Mouse (Mus musculus) natural killer cell, adult 2 months (primary cell): ENCODE measurements around the gene Rae1.

ENCODE experiments used
- DNase-seq, 2 experiments: peaks; one replicate each; pipeline ENCODE4 v3.0.0; 2022; ENCODE audit warnings: low spot score in 2 of 2

The Rae1 gene

DNA sequence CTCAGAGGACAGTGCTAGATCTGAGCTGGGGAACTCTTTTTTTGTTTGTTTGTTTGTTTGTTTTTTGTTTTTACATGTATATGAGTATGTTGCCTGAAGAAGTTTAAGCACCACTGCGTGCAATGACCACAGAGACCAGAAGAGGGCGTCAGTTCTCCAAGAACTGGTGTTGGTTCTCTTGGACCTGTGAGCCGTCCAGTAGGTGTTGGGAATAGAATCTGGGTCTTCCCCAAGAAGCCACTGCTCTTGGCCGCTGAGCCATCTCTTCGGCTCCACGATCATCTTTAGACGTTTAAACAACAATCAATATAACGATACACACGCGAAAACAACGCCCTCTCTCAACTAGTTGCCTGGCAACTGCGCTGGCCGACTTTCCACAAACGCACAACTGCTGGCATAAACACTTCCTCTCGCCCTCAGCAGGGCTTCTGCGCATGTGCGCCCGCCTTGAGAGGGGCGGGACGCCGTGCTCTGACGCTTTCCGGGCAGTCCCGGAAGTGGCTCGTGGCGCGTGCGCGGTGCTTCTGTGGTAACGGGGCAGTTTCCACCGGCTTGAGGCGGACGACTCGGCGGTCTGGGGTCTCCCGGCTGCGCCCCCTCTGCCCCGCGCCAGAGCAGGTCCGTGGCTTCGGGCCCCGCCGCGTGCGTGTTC lies at the start of gene Rae1:
Rae1 (plus strand) TSS at position 488 of the 655 bp plus-strand sequence.
- peak; percentile 99 for DNase-seq

DNA sequence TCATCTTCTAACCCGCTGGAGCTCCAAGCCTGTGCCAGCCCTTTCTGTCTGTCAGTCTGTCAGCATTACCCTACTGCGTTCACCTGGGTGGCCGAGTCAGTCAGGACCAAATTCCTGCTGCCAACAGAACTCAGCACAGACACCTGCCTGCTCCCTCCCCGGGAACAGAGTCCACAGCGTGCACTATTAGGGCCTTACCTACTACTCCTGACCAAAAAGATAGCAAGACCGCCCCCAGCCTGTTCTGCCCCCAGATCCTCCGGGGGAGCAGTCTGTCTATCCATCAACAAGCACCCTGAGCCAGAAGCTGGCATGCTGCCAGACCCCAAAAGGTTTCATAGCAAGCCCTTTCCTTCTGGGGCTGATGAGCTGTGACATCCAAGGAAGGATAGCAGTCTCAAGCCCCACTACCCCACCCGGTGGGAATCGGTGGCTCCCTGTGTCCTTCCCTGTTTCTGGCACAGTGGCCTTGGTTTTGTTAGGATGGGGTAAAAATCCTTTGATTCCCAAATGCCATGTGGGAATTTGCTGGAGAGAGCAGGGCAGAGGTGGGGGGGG lies 49.7 kb upstream of the Rae1 start:
- DNase-seq = no peak

DNA sequence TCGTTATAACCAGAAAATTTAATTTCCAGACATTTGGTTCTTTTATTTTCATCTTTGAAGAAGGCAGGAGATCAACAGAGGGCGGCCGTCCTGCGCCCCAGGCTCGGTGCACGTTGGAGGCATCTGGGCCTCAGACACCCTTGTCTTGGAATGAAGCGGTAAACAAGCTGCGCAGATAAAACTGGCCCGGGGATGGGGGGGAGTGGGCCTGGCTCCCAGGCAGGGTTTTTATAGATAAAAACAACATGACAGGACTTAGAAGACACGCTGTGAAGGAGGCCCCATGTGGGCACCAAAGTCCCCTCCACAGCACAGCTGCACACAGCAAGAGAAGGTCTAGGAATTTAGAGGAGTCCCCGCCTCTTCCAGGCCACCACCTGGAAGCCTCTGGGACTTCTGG lies 49.2 kb upstream of the Rae1 start:
- DNase-seq = no peak

DNA sequence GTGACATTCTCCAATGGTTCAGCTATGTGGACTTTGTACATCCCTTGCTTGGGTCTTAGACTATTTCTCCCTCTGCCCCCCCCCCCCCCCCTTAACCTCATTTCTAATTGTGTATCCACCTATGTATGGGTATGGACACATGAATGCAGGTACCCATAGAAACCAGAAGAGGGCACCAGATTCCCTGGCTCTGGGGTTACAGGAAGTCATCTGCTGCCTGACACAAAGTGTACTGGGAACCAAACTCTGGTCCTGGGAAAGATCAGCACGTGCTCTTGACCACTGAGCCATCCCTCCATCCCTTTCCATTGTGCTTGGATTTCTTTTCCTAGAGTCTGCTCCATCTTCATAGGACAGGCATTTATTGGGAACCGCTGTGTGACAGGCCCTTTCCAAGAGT lies 47.9 kb upstream of the Rae1 start:
- DNase-seq = no peak

DNA sequence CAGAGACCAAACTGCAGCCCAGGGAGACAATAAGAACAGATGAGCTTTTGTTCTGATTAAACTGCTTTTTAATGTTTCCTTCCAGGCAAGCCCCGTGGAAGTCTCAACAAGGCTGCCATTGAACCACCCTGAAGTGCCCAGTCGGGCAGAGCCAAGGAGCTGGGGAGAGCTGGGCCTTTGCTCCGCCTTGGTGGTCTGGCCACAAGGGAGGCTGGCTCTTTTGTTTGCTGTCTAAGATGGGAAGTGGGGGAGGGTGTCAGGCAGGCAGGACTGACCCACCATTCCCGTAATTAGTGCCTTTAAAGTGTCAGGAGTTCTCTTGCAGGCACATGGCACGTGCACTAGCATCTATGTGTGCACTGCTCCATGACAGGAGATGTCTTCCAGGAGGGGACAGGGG lies 41.3 kb upstream of the Rae1 start:
- no peak for DNase-seq

DNA sequence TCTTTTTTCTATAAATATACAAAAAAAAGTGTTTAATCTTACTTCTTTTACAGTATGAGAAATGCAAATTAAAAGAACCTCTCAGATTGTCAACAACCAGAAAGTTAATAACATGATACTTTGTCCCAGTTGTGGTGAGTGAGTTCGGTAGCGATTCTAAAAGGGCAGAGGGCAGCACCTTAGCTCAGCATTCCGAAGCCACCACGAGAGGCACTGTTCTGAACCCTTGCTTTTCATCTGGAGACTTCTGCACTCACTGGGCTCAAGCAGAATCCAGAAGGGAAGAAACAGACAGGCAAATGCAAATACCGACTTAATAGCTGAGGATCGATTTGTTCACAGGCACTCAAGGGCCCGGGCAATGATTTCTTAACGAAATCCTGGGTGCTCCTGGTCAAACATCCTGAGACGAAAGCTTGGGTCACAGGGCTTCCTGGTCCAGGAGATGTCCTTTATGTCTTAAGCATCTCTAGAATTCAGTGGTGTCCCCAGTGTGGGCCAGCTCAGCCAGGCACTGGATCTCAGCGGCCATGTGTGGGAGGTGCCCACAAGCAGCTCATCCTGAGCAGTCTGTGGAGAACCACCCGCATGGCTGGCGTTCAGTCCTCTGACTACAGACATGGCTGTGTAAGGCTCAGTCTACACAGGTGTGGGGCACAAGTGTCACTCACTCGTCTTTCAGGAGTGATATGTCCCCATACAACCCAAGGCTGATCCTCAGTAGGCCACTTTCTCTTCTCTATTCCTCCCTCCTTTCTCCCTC lies 40.7 kb upstream of the Rae1 start:
- DNase-seq = no peak

DNA sequence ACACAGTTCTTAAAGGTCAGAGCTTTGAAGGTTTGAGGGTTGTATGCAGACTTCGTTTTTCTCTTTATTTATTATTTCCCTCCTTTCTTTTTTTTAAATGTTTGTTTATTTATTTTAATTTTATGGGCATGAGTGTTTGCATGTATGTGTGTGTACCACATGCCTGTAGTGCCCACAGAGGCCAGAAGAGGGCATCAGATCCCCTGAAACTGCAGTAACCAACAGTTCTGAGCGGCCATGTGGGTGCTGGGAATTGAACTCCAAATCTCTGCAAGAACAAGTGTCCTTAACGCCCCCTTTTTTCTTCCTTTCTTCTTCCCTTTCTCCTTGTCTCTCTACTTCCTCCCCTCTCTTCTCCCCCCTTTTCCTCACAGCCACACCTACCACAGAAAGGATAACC lies 39.6 kb upstream of the Rae1 start:
- DNase-seq = no peak

DNA sequence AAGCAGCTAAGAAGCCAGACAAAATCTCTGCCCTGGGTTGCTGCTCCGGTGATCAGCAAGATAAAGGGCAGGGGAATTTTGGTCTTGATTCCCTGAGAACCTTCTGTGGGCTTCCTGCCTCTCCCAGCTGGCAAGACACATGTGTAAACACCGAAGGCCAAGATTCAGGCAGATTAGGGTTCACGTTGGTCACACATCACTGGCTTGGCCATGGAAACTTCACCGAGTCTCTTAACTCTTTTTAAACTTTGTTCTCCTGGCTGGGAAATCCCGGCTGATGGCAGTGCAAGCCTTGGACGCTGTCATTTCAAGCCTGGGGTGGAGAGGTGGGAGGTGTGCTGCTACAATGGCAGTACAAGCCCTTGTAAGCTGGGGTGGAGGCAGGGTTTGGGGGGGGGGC lies 38.7 kb upstream of the Rae1 start:
- no peak for DNase-seq

DNA sequence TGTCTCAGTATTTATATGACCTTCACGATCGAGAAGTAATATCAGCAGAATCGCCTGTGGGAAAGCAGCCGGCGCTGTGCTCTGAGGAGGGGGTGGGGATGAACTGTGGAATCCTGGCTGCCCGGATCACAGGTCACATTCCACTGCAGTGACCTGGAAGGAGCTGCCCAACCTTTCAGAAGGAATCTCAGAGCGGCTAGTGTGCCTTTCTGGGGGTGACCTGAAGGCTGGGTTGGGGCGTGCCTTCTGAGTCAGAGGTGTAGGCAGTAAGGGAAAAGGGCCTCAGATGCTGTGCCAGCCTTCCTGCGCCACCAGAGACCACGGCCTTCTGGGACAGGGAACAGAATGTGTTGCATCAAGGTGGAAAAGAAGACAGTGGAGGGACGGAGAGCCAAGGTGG lies 34.7 kb upstream of the Rae1 start:
- DNase-seq = no peak

DNA sequence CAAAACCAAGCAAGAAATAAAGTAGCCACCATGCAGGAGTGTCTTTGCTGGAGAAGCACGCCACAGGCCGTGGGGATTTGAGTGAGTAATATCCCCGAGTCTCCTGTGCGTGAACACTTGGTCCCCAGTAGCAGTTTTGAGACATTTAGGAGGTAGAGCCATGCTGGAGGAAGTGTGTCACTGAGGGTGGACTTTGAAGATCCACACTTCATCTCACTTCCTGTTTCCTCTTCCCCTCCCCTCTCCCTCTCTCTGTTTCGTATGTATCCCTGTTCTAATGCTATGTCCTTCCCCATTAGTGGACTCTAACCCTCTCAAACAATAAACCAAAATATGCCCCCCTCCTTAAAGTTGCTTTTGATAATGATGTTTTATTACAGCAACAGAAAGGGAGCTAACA lies 33.4 kb upstream of the Rae1 start:
- DNase-seq = no peak

DNA sequence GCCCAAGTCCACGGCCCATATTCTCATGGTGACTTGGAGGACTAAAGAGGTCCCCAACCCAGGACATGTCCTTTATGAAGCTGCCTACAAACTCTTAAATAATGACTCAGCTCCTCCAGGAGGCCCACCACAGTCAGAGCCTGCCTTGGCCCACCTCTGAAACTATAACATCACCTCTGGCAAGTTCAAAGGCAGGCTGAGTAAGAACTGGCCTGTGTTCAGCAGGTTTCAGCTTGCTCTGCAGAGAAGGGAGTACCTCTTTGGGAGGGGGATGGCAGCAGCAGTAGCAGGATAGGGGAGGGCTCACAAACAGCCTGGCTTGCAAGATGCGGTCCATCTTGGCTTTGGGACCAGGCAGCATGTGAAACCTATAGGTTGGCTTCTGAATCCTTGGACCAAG lies 28.1 kb upstream of the Rae1 start:
- no peak for DNase-seq

DNA sequence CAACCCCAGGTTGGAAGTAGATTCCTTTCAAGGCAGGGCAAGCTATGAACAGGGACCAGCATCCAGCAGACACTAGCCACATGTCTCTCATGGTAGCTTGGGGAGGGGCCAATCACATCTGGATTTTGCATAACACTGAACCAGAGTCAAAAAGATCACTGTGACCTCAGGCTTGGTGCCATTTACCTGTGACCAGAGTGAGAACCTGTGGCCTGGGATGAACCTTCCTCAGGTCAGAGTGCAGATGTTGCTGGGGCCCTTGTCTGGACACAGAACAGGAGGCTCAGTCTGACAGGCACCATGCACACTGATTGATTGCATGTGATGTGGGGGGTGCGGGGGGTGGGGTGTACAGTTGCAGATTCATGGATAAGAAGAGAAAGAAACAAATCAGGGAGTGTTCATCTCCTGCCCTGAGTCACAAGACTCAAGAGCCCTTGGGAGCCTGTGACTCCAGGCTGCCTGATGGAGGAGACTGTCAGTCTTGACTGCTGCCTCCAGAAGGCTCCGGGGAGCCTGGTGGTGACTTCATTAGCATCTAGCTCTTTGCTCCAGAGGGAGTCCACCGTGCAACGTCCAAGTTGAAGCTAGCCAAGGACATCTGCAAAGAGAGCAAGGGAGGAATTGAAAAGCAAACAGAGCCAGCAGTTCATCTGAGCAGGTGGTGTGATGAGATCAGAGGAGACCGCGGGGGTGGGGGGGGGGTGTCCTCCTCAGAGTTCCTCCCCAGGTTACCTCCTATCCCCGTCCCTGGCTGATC lies 25.9 kb upstream of the Rae1 start:
- DNase-seq = no peak

DNA sequence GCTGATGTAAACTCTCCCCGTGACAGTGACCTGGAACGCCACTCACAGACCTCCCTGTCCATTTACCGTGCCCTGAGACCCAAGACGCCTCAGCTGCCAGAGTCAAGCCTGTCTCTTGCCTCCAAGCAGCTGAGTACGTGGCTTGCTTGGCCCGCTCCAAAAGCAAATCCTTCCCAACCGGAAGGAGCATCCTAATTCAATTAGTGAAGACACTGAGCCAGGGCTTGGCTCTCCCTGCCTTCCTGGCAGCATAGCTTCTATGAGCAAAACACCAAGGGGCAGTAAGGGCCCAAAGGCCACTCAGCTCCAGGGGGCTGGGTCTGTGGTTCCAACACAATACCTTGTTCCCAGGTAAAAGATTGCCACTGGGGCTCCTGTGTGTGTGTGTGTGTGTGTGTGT lies 25.2 kb upstream of the Rae1 start:
- no peak for DNase-seq

DNA sequence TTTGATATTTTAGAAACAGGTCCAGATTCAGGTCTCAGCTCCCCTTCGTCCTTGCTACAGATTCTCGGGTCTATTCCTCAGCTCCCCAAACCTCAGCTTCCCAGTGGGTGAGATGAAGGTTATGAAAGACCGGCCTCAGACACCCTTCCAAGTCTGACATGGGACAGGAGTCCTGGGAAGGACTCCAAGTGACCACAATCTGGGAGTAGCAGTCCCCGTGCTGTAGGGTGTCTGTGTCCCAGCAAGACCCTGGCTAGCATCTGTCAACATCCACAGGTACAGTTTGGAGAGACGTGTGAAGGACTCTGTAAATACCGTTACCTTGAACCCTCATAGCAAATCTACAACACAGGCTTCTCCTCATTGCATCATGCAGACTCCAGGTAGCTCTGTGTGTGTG lies 24.8 kb upstream of the Rae1 start:
- no peak for DNase-seq

DNA sequence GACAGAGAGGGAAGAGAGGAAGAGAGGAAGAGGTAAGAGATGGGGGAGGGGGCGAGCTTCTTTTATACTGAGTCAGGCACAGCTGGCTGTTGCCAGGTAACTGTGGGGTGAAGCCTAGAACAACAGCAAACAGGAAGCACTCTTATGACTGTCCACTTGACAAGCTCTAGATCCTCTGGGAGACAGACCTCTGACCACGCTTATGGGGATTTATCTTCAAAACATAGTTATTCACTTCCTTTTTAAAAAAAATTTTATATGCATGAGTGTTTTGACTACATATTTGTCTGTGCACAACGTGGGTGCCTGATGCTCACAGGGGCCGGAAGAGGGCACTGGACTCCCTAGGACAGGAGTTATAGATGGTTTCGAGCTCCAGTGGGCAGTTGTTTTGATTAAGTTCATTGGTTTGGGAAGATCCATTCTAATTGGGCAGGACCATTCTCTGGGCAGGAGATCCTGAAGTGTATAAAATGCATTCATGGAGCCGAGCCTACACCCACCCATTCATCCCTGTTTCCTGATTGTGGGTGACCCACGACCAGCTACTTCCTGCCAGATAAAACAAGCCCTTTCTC lies 23.2 kb upstream of the Rae1 start:
- DNase-seq = peak; percentile 19 to 56

DNA sequence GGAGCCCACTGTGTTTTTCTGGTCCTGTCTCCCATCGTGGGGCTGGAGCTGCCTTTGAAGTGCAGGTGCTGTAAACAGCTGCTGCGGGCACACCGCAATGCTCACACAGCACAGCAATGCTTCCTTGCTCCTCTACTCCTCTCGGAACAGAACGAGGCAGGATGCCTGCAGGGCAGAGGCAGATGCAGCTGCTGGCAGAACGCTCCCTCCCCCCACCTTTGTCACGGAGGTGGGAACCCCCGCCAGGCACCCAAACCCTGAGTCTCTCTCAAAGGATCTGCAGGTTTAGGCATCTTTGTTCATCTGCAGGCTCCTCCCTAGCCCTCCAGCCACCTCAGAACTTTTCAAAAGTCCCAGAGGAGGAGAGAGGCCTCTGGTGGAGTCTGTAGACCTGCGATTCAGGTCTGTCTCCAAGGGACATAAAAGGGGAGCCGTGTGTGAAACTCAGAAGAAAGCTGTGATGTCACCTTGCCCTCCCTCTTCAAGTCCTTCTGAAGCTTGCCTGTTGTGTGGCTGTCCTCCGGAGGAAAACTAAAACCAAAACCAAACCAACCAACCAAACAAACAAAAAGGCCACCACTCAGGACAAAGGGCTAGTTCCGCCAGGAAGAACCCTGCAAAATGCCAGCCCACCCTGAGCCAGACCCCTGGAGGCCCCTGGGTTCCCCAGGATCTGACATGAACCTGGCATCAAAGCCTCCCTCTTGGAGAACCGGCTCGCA lies 22.3 kb upstream of the Rae1 start, which contains the start of gene Spo11:
Spo11 (plus strand) TSS at position 292 of the 722 bp plus-strand sequence.
- peak; percentile 46 to 60 for DNase-seq

DNA sequence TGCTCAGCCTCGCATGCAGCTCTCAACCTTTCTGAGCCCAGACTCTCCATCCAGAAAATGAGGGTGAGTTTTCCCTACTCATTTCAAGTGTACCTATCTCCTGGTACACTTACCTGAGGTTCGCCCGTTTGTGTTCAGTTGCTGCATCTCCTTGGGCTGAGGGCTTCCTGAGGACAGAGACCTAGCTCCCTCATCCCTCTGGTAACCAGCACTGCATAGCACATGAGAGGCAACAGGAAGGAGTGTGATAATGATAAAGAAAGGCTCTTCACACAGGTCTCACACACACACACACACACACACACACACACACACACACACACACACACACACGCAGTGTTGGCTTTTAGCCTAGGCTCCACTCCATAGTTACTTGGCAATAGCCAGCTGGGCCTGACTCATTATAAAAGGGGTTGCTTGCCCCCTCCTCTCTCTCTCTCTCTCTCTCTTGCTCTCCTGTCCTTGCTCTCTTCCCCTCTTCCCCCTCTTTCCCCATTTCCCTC lies 21.7 kb upstream of the Rae1 start:
- DNase-seq = no peak

DNA sequence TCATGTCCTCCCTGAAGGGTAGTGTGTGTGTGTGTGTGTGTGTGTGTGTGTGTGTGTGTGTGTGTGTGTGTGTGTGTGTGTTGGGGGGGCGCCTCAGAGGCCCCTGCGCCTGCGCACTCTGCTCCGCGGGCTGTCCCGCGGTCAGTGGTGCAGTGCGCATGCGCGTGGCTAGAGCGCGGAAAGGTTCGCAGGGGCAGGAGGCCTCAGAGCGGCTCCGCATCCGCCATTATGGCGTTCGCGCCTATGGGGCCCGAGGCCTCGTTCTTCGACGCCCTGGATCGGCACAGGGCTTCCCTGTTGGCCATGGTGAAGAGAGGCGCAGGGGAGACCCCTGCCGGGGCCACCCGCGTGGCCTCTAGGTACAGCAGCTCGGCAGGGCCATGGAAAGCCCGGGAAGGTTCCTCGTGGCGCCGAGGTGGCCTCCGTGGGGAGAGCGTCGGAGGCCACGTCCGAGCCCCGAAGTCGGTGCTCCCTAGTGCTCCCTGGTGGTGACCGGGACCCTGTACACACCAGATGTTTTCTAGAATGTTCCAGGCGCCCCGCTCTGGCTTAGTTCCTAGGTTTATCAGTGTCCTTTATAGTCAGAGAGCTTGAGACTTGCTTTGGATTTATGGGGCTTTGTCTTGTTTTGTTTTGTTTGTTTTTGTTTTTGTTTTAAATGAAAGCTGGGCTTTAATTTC lies 20.1 kb upstream of the Rae1 start:
- no peak for DNase-seq

DNA sequence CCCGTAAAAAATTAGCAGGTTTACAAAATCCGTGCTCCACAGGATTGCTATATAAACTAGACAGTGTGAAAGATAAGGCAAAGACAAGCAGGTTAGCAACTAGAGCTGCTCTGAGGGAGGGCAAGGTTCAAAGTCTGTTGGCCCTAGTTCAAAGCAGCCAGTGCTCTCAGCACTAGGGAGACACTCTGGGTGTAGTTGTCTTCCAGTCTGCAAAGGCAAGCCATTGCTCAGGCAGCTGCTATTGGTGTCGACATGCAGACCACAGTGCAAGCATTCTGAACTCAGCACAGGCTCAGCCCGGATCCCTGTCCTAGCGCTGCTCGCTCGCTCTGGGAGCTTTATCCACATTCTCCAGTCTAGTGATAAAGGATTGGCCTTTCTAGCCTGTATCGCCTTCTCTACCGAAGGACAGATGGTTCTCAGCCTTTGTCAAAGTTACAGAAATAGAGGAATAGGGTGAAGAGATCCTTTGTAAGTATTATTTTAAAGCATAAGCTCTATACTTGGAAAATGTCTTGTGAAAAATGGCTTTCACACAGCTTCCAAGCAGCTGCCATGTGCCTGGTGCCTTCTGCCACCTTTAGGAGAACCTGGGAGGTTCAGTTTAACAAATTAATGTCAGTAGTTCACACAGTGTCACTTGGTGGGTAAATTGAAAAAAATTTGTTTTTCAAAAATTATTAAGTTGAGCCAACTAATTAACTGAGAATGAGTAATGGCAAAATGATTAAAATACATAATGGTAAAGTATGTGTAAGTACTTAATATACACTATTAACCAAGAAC lies 16.9 kb upstream of the Rae1 start:
- DNase-seq = no peak

DNA sequence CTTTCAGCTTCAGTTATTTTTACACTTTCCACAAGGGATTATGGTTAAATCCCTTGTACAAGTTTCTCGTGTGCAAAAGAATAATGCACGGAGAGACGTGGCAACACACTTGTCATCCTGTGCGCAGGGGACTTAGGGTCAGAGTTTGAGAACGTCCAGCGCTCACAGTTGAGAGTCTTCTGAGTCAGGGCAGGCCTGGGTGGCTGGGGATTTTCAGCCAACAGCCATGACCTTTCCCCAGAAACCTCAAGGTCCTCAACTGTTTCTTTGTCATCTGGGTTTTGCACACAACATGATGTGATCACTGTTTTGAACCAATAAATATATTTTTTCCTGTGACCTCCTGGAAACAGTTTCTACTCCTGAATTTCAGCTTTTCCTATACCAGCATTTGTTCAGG lies 9.8 kb upstream of the Rae1 start:
- no peak for DNase-seq
